Comparison of ENCODE assay signal across 17 mouse cellular contexts in the genomic region with DNA sequence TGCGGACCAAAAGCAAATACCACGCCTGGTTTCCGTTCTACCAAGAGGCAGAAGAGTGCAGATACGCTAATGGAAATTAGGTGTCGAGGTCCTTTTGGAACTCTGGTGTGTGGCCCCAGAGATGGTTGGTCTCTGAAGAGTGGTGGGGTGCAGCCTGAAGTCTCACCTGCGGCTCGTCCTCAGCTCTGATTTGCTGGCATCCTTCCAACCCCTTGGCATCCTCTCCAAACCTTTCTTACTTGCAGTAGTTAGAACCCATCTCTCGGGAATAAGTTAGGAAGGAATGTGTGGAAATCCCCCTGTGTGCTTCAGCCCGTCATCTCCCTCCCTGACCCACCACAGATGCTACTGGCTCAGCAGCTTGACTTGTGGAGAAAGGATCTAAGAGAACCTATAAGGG.
DNase-seq lines count a peak whose midpoint lies in the region; ATAC-seq lines count a peak whose summit lies in the region.
"Had no signal": no experiment of that assay in that cellular context is flagged by ENCODE, and none has a peak within 500 bp of the region (broad histone marks: within the 10 kb centered on the region; RNA-seq: fewer than 3 reads in every experiment).

No protein-coding gene starts in this region.

- no peaks in the 10 kb centered on the region for H3K36me3 ChIP-seq in heart, embryonic 15.5 days
- no peaks in the 10 kb centered on the region for H3K36me3 ChIP-seq in neural tube, embryonic 13.5 days
- no peaks in the 10 kb centered on the region for H3K36me3 ChIP-seq in intestine, embryonic 16.5 days (ENCODE audit: control insufficient read depth, insufficient read depth, low read length)
- H3K36me3 ChIP-seq: hindbrain, embryonic 12.5 days; liver, embryonic 15.5 days had no signal

- no peak overlapping the region for H3K9ac ChIP-seq in heart, embryonic 15.5 days
- H3K9ac ChIP-seq in neural tube, embryonic 13.5 days, result no peak overlapping the region
- H3K9ac ChIP-seq in intestine, embryonic 16.5 days (ENCODE audit: low read depth, low read length), result no peak overlapping the region
- H3K9ac ChIP-seq: hindbrain, embryonic 12.5 days; liver, embryonic 15.5 days had no signal

- H3K4me2 ChIP-seq in heart, embryonic 15.5 days, result peak overlapping the region; percentile 54
- H3K4me2 ChIP-seq in neural tube, embryonic 13.5 days, result no peak overlapping the region
- H3K4me2 ChIP-seq in intestine, embryonic 16.5 days (ENCODE audit: low read depth, low read length), result no peak overlapping the region
- H3K4me2 ChIP-seq: hindbrain, embryonic 12.5 days; liver, embryonic 15.5 days had no signal

- H3K9me3 ChIP-seq in heart, embryonic 15.5 days (replicated peaks), result no peaks in the 10 kb centered on the region
- no peaks in the 10 kb centered on the region for H3K9me3 ChIP-seq in neural tube, embryonic 13.5 days
- no peaks in the 10 kb centered on the region for H3K9me3 ChIP-seq in intestine, embryonic 16.5 days (ENCODE audit: control insufficient read depth, low read length)
- H3K9me3 ChIP-seq: hindbrain, embryonic 12.5 days; liver, embryonic 15.5 days had no signal

- no peak overlapping the region for H3K27ac ChIP-seq in heart, embryonic 15.5 days
- H3K27ac ChIP-seq in neural tube, embryonic 13.5 days (replicated peaks), result peak overlapping the region; percentile 59; the same call in 1 of the 2 replicates
- H3K27ac ChIP-seq in intestine, embryonic 16.5 days (ENCODE audit: low read length), result no peak overlapping the region
- H3K27ac ChIP-seq: liver, embryonic 15.5 days had no signal

- DNase-seq in heart, postnatal 14 days, result no peak
- DNase-seq in neural tube, embryonic 10.5 days (ENCODE audit: extremely low spot score, low spot score), result no peak
- peak; percentile 73 for DNase-seq in cerebellum, adult 9-11 months
- no peak for DNase-seq in lung, postnatal 25 days (ENCODE audit: low spot score)
- DNase-seq: gastrocnemius, postnatal 36 days; kidney, adult 18-20 months; kidney, postnatal 25 days; layer of hippocampus, adult 9-11 months; thymus, postnatal 4 days had no signal

- intact Hi-C loops in heart, postnatal 14 days (cut with DNase I), result no loop called here

- no peaks in the 10 kb centered on the region for H3K27me3 ChIP-seq in heart, embryonic 15.5 days
- H3K27me3 ChIP-seq in neural tube, embryonic 13.5 days, result no peaks in the 10 kb centered on the region
- no peaks in the 10 kb centered on the region for H3K27me3 ChIP-seq in intestine, embryonic 16.5 days (replicated peaks; ENCODE audit: control insufficient read depth, insufficient read depth, low read length)
- H3K27me3 ChIP-seq: hindbrain, embryonic 12.5 days; liver, embryonic 15.5 days had no signal

- H3K4me1 ChIP-seq in heart, embryonic 15.5 days (replicated peaks), result peaks cover 20% of the 10 kb centered on the region
- peaks cover 34% of the 10 kb centered on the region for H3K4me1 ChIP-seq in neural tube, embryonic 13.5 days (replicated peaks)
- no peaks in the 10 kb centered on the region for H3K4me1 ChIP-seq in intestine, embryonic 16.5 days (ENCODE audit: control insufficient read depth, insufficient read depth, low read length)
- H3K4me1 ChIP-seq: liver, embryonic 15.5 days had no signal

- peak overlapping the region; percentile 28 for H3K4me3 ChIP-seq in heart, embryonic 15.5 days
- no peak overlapping the region for H3K4me3 ChIP-seq in neural tube, embryonic 13.5 days
- H3K4me3 ChIP-seq in intestine, embryonic 16.5 days (ENCODE audit: low read length), result no peak overlapping the region
- H3K4me3 ChIP-seq: erythroblast, embryonic 14.5 days; hindbrain, embryonic 12.5 days; liver, embryonic 15.5 days had no signal

- no peak for ATAC-seq in heart, embryonic 15.5 days (replicated peaks; ENCODE audit: insufficient number of reproducible peaks, insufficient read depth, low FRiP score, low read depth)
- no peak for ATAC-seq in neural tube, embryonic 13.5 days (ENCODE audit: low read depth)
- no peak for ATAC-seq in intestine, embryonic 16.5 days
- ATAC-seq: forebrain, embryonic 14.5 days; lung, postnatal 0 days had no signal

- WGBS in heart, embryonic 15.5 days, result 41% methylated on average over 9 of the region's 9 CpGs
- WGBS in neural tube, embryonic 13.5 days, result 82% methylated on average over 9 of the region's 9 CpGs
- 70% methylated on average over 9 of the region's 9 CpGs for WGBS in intestine, embryonic 16.5 days
